Mouse (Mus musculus) lung, embryonic 15.5 days (tissue): ENCODE measurements around the gene Hist1h2ae. TPM values are rescaled to one million over a fixed set of nuclear protein-coding genes. Genes with fewer than 3 reads are reported as not detected.
A peak's percentile ranks its signal among the peaks of the same experiment; 100 is the strongest.
"Not testable (repeated sequence)": the region's sequence is repeated elsewhere in the genome, so short reads cannot be mapped to it uniquely, and the experiment has no call there.

Experiments used
- ATAC-seq: fragments of 200-750 bp; cut with Nextera tagmentation; 2 replicates; pipeline ENCODE4 v1.8.0; 2017; ENCODE audit warnings: moderate number of reproducible peaks, borderline replicate concordance; ENCODE audit not compliant: low FRiP score, low TSS enrichment; ENCODE audit errors: extremely low read depth
- H3K27ac ChIP-seq: fragments of 300-500 bp; sonication (generic); 2 replicates; pipeline ENCODE4 v1.5.1; 2015; ENCODE audit warnings: moderate library complexity, mild to moderate bottlenecking, inconsistent platforms
- H3K27me3 ChIP-seq: fragments of 300-500 bp; sonication (generic); 2 replicates; pipeline ENCODE4 v1.6.1; 2015; ENCODE audit warnings: inconsistent platforms
- H3K36me3 ChIP-seq: fragments of 300-500 bp; sonication (generic); 2 replicates; pipeline ENCODE4 v1.6.1; 2015; ENCODE audit warnings: inconsistent platforms
- H3K4me1 ChIP-seq: fragments of 300-500 bp; sonication (generic); 2 replicates; pipeline ENCODE4 v1.6.1; 2015; ENCODE audit warnings: inconsistent platforms
- H3K4me2 ChIP-seq: fragments of 300-500 bp; sonication (generic); 2 replicates; pipeline ENCODE4 v1.6.1; 2015; ENCODE audit warnings: inconsistent platforms, mild to moderate bottlenecking, moderate library complexity
- H3K4me3 ChIP-seq: fragments of 300-500 bp; sonication (generic); 2 replicates; pipeline ENCODE4 v1.5.1; 2015; ENCODE audit warnings: mild to moderate bottlenecking, inconsistent platforms
- H3K9ac ChIP-seq: fragments of 300-500 bp; sonication (generic); 2 replicates; pipeline ENCODE4 v1.6.1; 2015; ENCODE audit warnings: inconsistent platforms
- H3K9me3 ChIP-seq: fragments of 300-500 bp; sonication (generic); 2 replicates; pipeline ENCODE4 v1.6.1; 2016; ENCODE audit warnings: inconsistent platforms
- WGBS: fragments of 180-500 bp; shearing (Covaris S2); methylation state at CpG from one replicate; pipeline ENCODE4 v1.1.7; 2015; 5-methylcytosine and 5-hydroxymethylcytosine counted together
- polyA plus RNA-seq: library from polyadenylated mRNA; unstranded; fragments of >200 nt; fragmentation: Nextera tagmentation; extraction: Ambion mirVana; gene quantifications from 2 replicates; pipeline ENCODE4 v1.2.1, GENCODE M21; 2015

Gene Hist1h2ae
- polyA plus RNA-seq, 1 experiment from 2014 or later = 143 TPM

- peak within 1 kb of the TSS; percentile 93 for H3K27ac ChIP-seq
- peak within 1 kb of the TSS; percentile 67 for H3K4me2 ChIP-seq
- ATAC-seq = peak; percentile 96
- H3K4me3 ChIP-seq = peak within 1 kb of the TSS; percentile 49
- peak within 1 kb of the TSS; percentile 58 for H3K9ac ChIP-seq
- H3K27me3 ChIP-seq, H3K4me1 ChIP-seq, H3K9me3 ChIP-seq, H3K36me3 ChIP-seq: not testable (repeated sequence)
- WGBS = under 1% methylated on average over 36 of the region's 42 CpGs
These were observed 27.9 kb downstream of the Hist1h2ae start, which contains the start of gene Hist1h2bh for GRCm38 (mm10) chr13:23542999-23543607. Gene Hist1h2bh, minus strand, starts transcription at chr13:23543392.

- ATAC-seq, H3K9me3 ChIP-seq, H3K27me3 ChIP-seq, H3K4me1 ChIP-seq, H3K36me3 ChIP-seq: not testable (repeated sequence)
- Histone ChIP-seq H3K27ac (peak overlapping the region; percentile 93), H3K4me2 (peak overlapping the region; percentile 67), H3K9ac (peak overlapping the region; percentile 58), H3K4me3 (peak overlapping the region; percentile 49)
- 5% methylated on average over 3 of the region's 3 CpGs for WGBS
These were observed 28.6 kb downstream of the Hist1h2ae start for GRCm38 (mm10) chr13:23542225-23542980.

GRCm38 (mm10) chr13:23541497-23541896 lies 29.5 kb downstream of the Hist1h2ae start:
- Histone ChIP-seq H3K27me3 (no peaks in the 10 kb centered on the region), H3K9me3 (no peaks in the 10 kb centered on the region), H3K4me3 (no peak overlapping the region), H3K36me3 (no peaks in the 10 kb centered on the region), H3K4me1 (peaks cover 12% of the 10 kb centered on the region), H3K4me2 (no peak overlapping the region), H3K9ac (no peak overlapping the region), H3K27ac (no peak overlapping the region)
- ATAC-seq = no peak
- WGBS = 70% methylated on average over 3 of the region's 3 CpGs

GRCm38 (mm10) chr13:23539821-23540220 lies 31.2 kb downstream of the Hist1h2ae start:
- not testable (repeated sequence) for H3K27ac ChIP-seq, ATAC-seq, H3K36me3 ChIP-seq, H3K9ac ChIP-seq, H3K27me3 ChIP-seq, H3K4me2 ChIP-seq, H3K4me3 ChIP-seq, H3K9me3 ChIP-seq
- 55% methylated on average over 1 of the region's 1 CpGs for WGBS
- H3K4me1 ChIP-seq = peaks cover 17% of the 10 kb centered on the region

- Histone ChIP-seq H3K27ac (no peak overlapping the region), H3K4me3 (no peak overlapping the region), H3K36me3 (no peaks in the 10 kb centered on the region), H3K27me3 (no peaks in the 10 kb centered on the region), H3K9me3 (no peaks in the 10 kb centered on the region), H3K4me1 (peaks cover 22% of the 10 kb centered on the region), H3K4me2 (no peak overlapping the region), H3K9ac (no peak overlapping the region)
- WGBS = 78% methylated on average over 5 of the region's 5 CpGs
- ATAC-seq = no peak
These were observed 32.8 kb downstream of the Hist1h2ae start for GRCm38 (mm10) chr13:23538249-23538648.

- Histone ChIP-seq H3K4me3 (peak overlapping the region; percentile 48), H3K27ac (0 out of 2 replicates have a peak overlapping the region, but pooled peaks have one; percentile 41), H3K4me2 (peak overlapping the region; percentile 66), H3K36me3 (no peaks in the 10 kb centered on the region), H3K9me3 (no peaks in the 10 kb centered on the region), H3K9ac (peak overlapping the region; percentile 11; the same call in 1 of the 2 replicates), H3K4me1 (peaks cover 29% of the 10 kb centered on the region), H3K27me3 (no peaks in the 10 kb centered on the region)
- ATAC-seq = no peak
- WGBS = 41% methylated on average over 3 of the region's 3 CpGs
These were observed 33.9 kb downstream of the Hist1h2ae start for GRCm38 (mm10) chr13:23537006-23537710.

GRCm38 (mm10) chr13:23536076-23536822 lies 34.8 kb downstream of the Hist1h2ae start:
- H3K4me3 ChIP-seq = peak overlapping the region; percentile 48
- H3K27me3 ChIP-seq = no peaks in the 10 kb centered on the region
- H3K9ac ChIP-seq = peak overlapping the region; percentile 58
- H3K9me3 ChIP-seq = no peaks in the 10 kb centered on the region
- no peaks in the 10 kb centered on the region for H3K36me3 ChIP-seq
- 13% methylated on average over 7 of the region's 7 CpGs for whole genome bisulfite sequencing
- H3K4me1 ChIP-seq = peaks cover 31% of the 10 kb centered on the region
- peak overlapping the region; percentile 66 for H3K4me2 ChIP-seq
- no peak for ATAC-seq
- H3K27ac ChIP-seq = peak overlapping the region; percentile 98

- Histone ChIP-seq H3K27ac (peak within 1 kb of the TSS; percentile 98), H3K4me1 (peaks cover 31% of the 10 kb centered on the region), H3K4me3 (peak within 1 kb of the TSS; percentile 48), H3K9ac (peak within 1 kb of the TSS; percentile 61), H3K4me2 (peak within 1 kb of the TSS; percentile 66)
- not testable (repeated sequence) for H3K27me3 ChIP-seq, H3K9me3 ChIP-seq, H3K36me3 ChIP-seq
- WGBS = under 1% methylated on average over 41 of the region's 62 CpGs
- peak; percentile 89 for ATAC-seq
These were observed 35.6 kb downstream of the Hist1h2ae start, which contains the start of gene Hist1h3g for GRCm38 (mm10) chr13:23535137-23536075. Gene Hist1h3g, plus strand, starts transcription at chr13:23535422.

GRCm38 (mm10) chr13:23534368-23535131 lies 36.5 kb downstream of the Hist1h2ae start:
- H3K4me2 ChIP-seq = peak overlapping the region; percentile 66
- no peak for ATAC-seq
- peak overlapping the region; percentile 48 for H3K4me3 ChIP-seq
- whole genome bisulfite sequencing = 1% methylated on average over 15 of the region's 15 CpGs
- peaks cover 31% of the 10 kb centered on the region for H3K4me1 ChIP-seq
- no peaks in the 10 kb centered on the region for H3K9me3 ChIP-seq
- no peaks in the 10 kb centered on the region for H3K36me3 ChIP-seq
- H3K9ac ChIP-seq = peak overlapping the region; percentile 61
- peak overlapping the region; percentile 98 for H3K27ac ChIP-seq
- no peaks in the 10 kb centered on the region for H3K27me3 ChIP-seq
